In the genomic region with DNA sequence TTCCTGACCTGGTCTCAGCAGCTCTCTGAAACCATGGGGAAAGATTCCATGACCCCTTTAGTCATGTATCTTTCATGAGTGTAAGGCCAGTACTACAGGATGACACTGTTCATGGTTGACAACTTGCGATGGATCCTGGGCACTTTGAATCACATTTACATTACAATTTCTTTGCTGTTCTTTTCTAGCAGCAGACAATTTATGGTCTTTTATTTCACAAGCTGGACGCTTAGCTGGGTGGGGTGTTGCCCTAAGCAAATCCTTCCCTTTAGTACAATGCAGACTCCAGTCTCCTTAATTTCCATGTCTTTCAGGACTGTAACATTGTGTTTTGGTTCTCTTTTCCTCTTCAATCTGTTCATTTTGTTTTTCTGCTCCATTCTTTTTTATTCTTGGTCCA, we compare ENCODE assay signal across 10 mouse cellular contexts.
"Had no signal": no experiment of that assay in that cellular context is flagged by ENCODE, and none has a peak within 500 bp of the region (broad histone marks: within the 10 kb centered on the region; RNA-seq: fewer than 3 reads in every experiment).

No protein-coding gene starts in this region.

- DNase-seq: liver, postnatal 0 days; lung, adult 2 months; lung, postnatal 14 days; lung, postnatal 36 days; midbrain, embryonic 14.5 days; retina, postnatal 1 day; right cerebral cortex, adult 18-20 months; thymus, adult 2 months; thymus, postnatal 25 days; thymus, postnatal 4 days had no signal
